33 mouse cellular contexts compared by ENCODE assay signal in genomic region chr15:90646326-90646725, GRCm38 (mm10). TPM values are rescaled to one million over a fixed set of nuclear protein-coding genes. Genes with fewer than 3 reads are reported as not detected.
DNase-seq lines count a peak whose midpoint lies in the region; ATAC-seq lines count a peak whose summit lies in the region.
"Had no signal": no experiment of that assay in that cellular context is flagged by ENCODE, and none has a peak within 500 bp of the region (broad histone marks: within the 10 kb centered on the region; RNA-seq: fewer than 3 reads in every experiment).

No protein-coding gene starts in this region.

- H3K9ac ChIP-seq in embryonic facial prominence, embryonic 15.5 days = no peak overlapping the region
- no peak overlapping the region for H3K9ac ChIP-seq in hindbrain, embryonic 12.5 days
- no peak overlapping the region for H3K9ac ChIP-seq in hindbrain, embryonic 16.5 days (ENCODE audit: low read depth, low read length)
- H3K9ac ChIP-seq in neural tube, embryonic 11.5 days (ENCODE audit: low read length) = no peak overlapping the region
- H3K9ac ChIP-seq: embryonic facial prominence, embryonic 12.5 days; forebrain, embryonic 15.5 days; heart, embryonic 12.5 days; kidney, embryonic 15.5 days; liver, embryonic 15.5 days; lung, embryonic 14.5 days; midbrain, embryonic 12.5 days had no signal

- no peak overlapping the region for H3K4me2 ChIP-seq in embryonic facial prominence, embryonic 15.5 days (replicated peaks)
- H3K4me2 ChIP-seq in hindbrain, embryonic 12.5 days (replicated peaks) = no peak overlapping the region
- H3K4me2 ChIP-seq in hindbrain, embryonic 16.5 days (ENCODE audit: low read length) = no peak overlapping the region
- H3K4me2 ChIP-seq in neural tube, embryonic 11.5 days (ENCODE audit: low read depth) = no peak overlapping the region
- H3K4me2 ChIP-seq: embryonic facial prominence, embryonic 12.5 days; forebrain, embryonic 15.5 days; heart, embryonic 12.5 days; kidney, embryonic 15.5 days; liver, embryonic 15.5 days; lung, embryonic 14.5 days; midbrain, embryonic 12.5 days had no signal

- H3K4me3 ChIP-seq in embryonic facial prominence, embryonic 15.5 days (replicated peaks) = no peak overlapping the region
- no peak overlapping the region for H3K4me3 ChIP-seq in embryonic facial prominence, embryonic 10.5 days
- H3K4me3 ChIP-seq in hindbrain, embryonic 12.5 days = no peak overlapping the region
- no peak overlapping the region for H3K4me3 ChIP-seq in hindbrain, embryonic 16.5 days (ENCODE audit: low read length)
- no peak overlapping the region for H3K4me3 ChIP-seq in neural tube, embryonic 11.5 days (ENCODE audit: low read depth, low read length)
- H3K4me3 ChIP-seq: embryonic facial prominence, embryonic 12.5 days; forebrain, embryonic 15.5 days; gastrocnemius, adult 2 months; heart, adult 2 months; heart, embryonic 12.5 days; kidney, embryonic 15.5 days; liver, embryonic 15.5 days; midbrain, embryonic 12.5 days had no signal

- no peaks in the 10 kb centered on the region for H3K36me3 ChIP-seq in embryonic facial prominence, embryonic 15.5 days
- H3K36me3 ChIP-seq in embryonic facial prominence, embryonic 10.5 days (replicated peaks) = 0 out of 2 replicates have a peak, but pooled peaks cover 3% of the 10 kb centered on the region
- H3K36me3 ChIP-seq in hindbrain, embryonic 12.5 days = no peaks in the 10 kb centered on the region
- H3K36me3 ChIP-seq in hindbrain, embryonic 16.5 days (ENCODE audit: control insufficient read depth, insufficient read depth, low read length) = no peaks in the 10 kb centered on the region
- no peaks in the 10 kb centered on the region for H3K36me3 ChIP-seq in neural tube, embryonic 11.5 days (ENCODE audit: control insufficient read depth, insufficient read depth, low read length)
- H3K36me3 ChIP-seq: embryonic facial prominence, embryonic 12.5 days; forebrain, embryonic 15.5 days; G1E; kidney, embryonic 15.5 days; liver, embryonic 15.5 days; midbrain, embryonic 12.5 days had no signal

- no peak for DNase-seq in embryonic facial prominence, embryonic 10.5 days (ENCODE audit: low spot score)
- DNase-seq in neural tube, embryonic 11.5 days (ENCODE audit: low spot score) = peak; percentile 25
- no peak for DNase-seq in neural tube, embryonic 10.5 days (ENCODE audit: extremely low spot score, low spot score)
- no peak for DNase-seq in left cerebral cortex, postnatal 14 days (ENCODE audit: low spot score in 2 of 2)
- no peak for DNase-seq in gastrocnemius, adult 8-10 months (ENCODE audit: low spot score in 2 of 2)
- DNase-seq: adrenal gland, postnatal 10 days; cerebellum, adult 11 months; cerebellum, adult 9-10 months; cerebellum, postnatal 36 days; gastrocnemius, adult 2 months; heart, adult 2 months; heart, postnatal 4 days; kidney, adult 18-20 months; kidney, postnatal 25 days; lung, embryonic 14.5 days; lung, postnatal 14 days; right cerebral cortex, postnatal 4 days; thymus, adult 18-20 months; thymus, postnatal 25 days had no signal

- 0 out of 2 replicates have a peak overlapping the region, but pooled peaks have one; percentile 40 for H3K27ac ChIP-seq in embryonic facial prominence, embryonic 15.5 days (replicated peaks)
- H3K27ac ChIP-seq in embryonic facial prominence, embryonic 10.5 days (replicated peaks) = no peak overlapping the region
- 0 out of 2 replicates have a peak overlapping the region, but pooled peaks have one; percentile 7 for H3K27ac ChIP-seq in hindbrain, embryonic 12.5 days
- no peak overlapping the region for H3K27ac ChIP-seq in hindbrain, embryonic 16.5 days (ENCODE audit: low read depth, low read length)
- H3K27ac ChIP-seq in neural tube, embryonic 11.5 days (ENCODE audit: low read depth, low read length) = no peak overlapping the region
- H3K27ac ChIP-seq: embryonic facial prominence, embryonic 12.5 days; forebrain, embryonic 15.5 days; heart, adult 2 months; kidney, embryonic 15.5 days; liver, embryonic 15.5 days; midbrain, embryonic 12.5 days; stomach, postnatal 0 days had no signal

- intact Hi-C loops in left cerebral cortex, postnatal 14 days (cut with DNase I) = no loop called here

- no peaks in the 10 kb centered on the region for H3K9me3 ChIP-seq in embryonic facial prominence, embryonic 15.5 days (replicated peaks)
- H3K9me3 ChIP-seq in embryonic facial prominence, embryonic 10.5 days = 0 out of 2 replicates have a peak, but pooled peaks cover 4% of the 10 kb centered on the region
- H3K9me3 ChIP-seq in hindbrain, embryonic 12.5 days (replicated peaks) = no peaks in the 10 kb centered on the region
- H3K9me3 ChIP-seq in hindbrain, embryonic 16.5 days (ENCODE audit: control insufficient read depth, low read length) = peaks cover 2% of the 10 kb centered on the region; the same call in 1 of the 2 replicates
- H3K9me3 ChIP-seq in neural tube, embryonic 11.5 days (ENCODE audit: control insufficient read depth, low read length) = no peaks in the 10 kb centered on the region
- H3K9me3 ChIP-seq: embryonic facial prominence, embryonic 12.5 days; forebrain, embryonic 15.5 days; liver, embryonic 15.5 days; midbrain, embryonic 12.5 days had no signal

- 76% methylated on average over 4 of the region's 4 CpGs for WGBS in embryonic facial prominence, embryonic 15.5 days
- WGBS in embryonic facial prominence, embryonic 10.5 days = 71% methylated on average over 4 of the region's 4 CpGs
- 46% methylated on average over 4 of the region's 4 CpGs for WGBS in hindbrain, embryonic 12.5 days
- WGBS in hindbrain, embryonic 16.5 days = 41% methylated on average over 4 of the region's 4 CpGs
- 64% methylated on average over 4 of the region's 4 CpGs for WGBS in neural tube, embryonic 11.5 days

- no peak for ATAC-seq in embryonic facial prominence, embryonic 15.5 days (ENCODE audit: insufficient number of reproducible peaks, low FRiP score, low TSS enrichment, low read depth)
- no peak for ATAC-seq in hindbrain, embryonic 12.5 days (ENCODE audit: low FRiP score)
- ATAC-seq in hindbrain, embryonic 16.5 days = no peak
- ATAC-seq in neural tube, embryonic 11.5 days (ENCODE audit: insufficient read depth, low FRiP score, low TSS enrichment) = no peak
- ATAC-seq: forebrain, embryonic 15.5 days; Patski had no signal

- no peaks in the 10 kb centered on the region for H3K4me1 ChIP-seq in embryonic facial prominence, embryonic 15.5 days
- no peaks in the 10 kb centered on the region for H3K4me1 ChIP-seq in embryonic facial prominence, embryonic 10.5 days
- no peaks in the 10 kb centered on the region for H3K4me1 ChIP-seq in hindbrain, embryonic 12.5 days
- no peaks in the 10 kb centered on the region for H3K4me1 ChIP-seq in hindbrain, embryonic 16.5 days (ENCODE audit: control insufficient read depth, insufficient read depth, low read depth, low read length)
- H3K4me1 ChIP-seq in neural tube, embryonic 11.5 days (ENCODE audit: control insufficient read depth, insufficient read depth, low read length) = no peaks in the 10 kb centered on the region
- H3K4me1 ChIP-seq: embryonic facial prominence, embryonic 12.5 days; forebrain, embryonic 15.5 days; kidney, embryonic 15.5 days; liver, embryonic 15.5 days; midbrain, embryonic 12.5 days had no signal

- H3K27me3 ChIP-seq in embryonic facial prominence, embryonic 15.5 days = no peaks in the 10 kb centered on the region
- no peaks in the 10 kb centered on the region for H3K27me3 ChIP-seq in embryonic facial prominence, embryonic 10.5 days (replicated peaks; ENCODE audit: low read depth, poor library complexity, severe bottlenecking)
- H3K27me3 ChIP-seq in hindbrain, embryonic 12.5 days = no peaks in the 10 kb centered on the region
- H3K27me3 ChIP-seq in hindbrain, embryonic 16.5 days (replicated peaks; ENCODE audit: control insufficient read depth, insufficient read depth, low read length) = no peaks in the 10 kb centered on the region
- H3K27me3 ChIP-seq in neural tube, embryonic 11.5 days (ENCODE audit: control insufficient read depth, insufficient read depth, low read length) = no peaks in the 10 kb centered on the region
- H3K27me3 ChIP-seq: embryonic facial prominence, embryonic 12.5 days; forebrain, embryonic 15.5 days; heart, embryonic 12.5 days; kidney, embryonic 15.5 days; liver, embryonic 15.5 days; midbrain, embryonic 12.5 days; Patski had no signal

RNA-seq across cellular contexts. Expression of gene Cpne8, which starts 32.9 kb away (rescaled TPM):
- 22.1 and 22.4 TPM in 2 replicates for polyA plus RNA-seq in embryonic facial prominence, embryonic 15.5 days (2015; fragmentation: Nextera tagmentation; extraction: Ambion mirVana)
- 3.0 and 4.0 TPM in 2 replicates for polyA plus RNA-seq in embryonic facial prominence, embryonic 10.5 days (2016; fragmentation: Nextera tagmentation; extraction: Ambion mirVana)
- polyA plus RNA-seq in hindbrain, embryonic 12.5 days (2016; fragmentation: Nextera tagmentation; extraction: Ambion mirVana) = 6.5 and 11.6 TPM in 2 replicates
- polyA plus RNA-seq in hindbrain, embryonic 16.5 days (2015; fragmentation: Nextera tagmentation; extraction: Ambion mirVana) = 24.0 and 26.4 TPM in 2 replicates
- 4.6 and 5.3 TPM in 2 replicates for polyA plus RNA-seq in neural tube, embryonic 11.5 days (2014; fragmentation: Nextera tagmentation; extraction: Ambion mirVana)
- total RNA-seq in left cerebral cortex, postnatal 14 days (2021) = 10 to 100 TPM; 34.8 to 36.2 TPM
- total RNA-seq in gastrocnemius, adult 8-10 months (2022) = 1 to 10 TPM; 1.8 to 3.4 (median 2.9) TPM
- total RNA-seq: megakaryocyte progenitor cell, adult 5-6 weeks; monocyte, adult 5-6 weeks had no signal
- polyA plus RNA-seq: G1E had no signal

Comparison
In these comparisons a context has a peak if more than half of its experiments do, and no peak if none do; other contexts are left out.
1. H3K27ac ChIP-seq: peak in embryonic facial prominence, embryonic 15.5 days (single experiment) and hindbrain, embryonic 12.5 days (single experiment); none in embryonic facial prominence, embryonic 10.5 days (single experiment), hindbrain, embryonic 16.5 days (single experiment) and neural tube, embryonic 11.5 days (single experiment).